Mouse (Mus musculus) ovary, postnatal 14 days (tissue): Measurements from ENCODE around the gene Ap2b1.
A peak's percentile ranks its signal among the peaks of the same experiment; 100 is the strongest.
"Not testable (repeated sequence)": the region's sequence is repeated elsewhere in the genome, so short reads cannot be mapped to it uniquely, and the experiment has no call there.

ENCODE experiments used
- DNase-seq: peaks from one replicate; pipeline ENCODE4 v3.0.0; 2022; ENCODE audit warnings: low spot score

Ap2b1 gene

GRCm38 (mm10) chr11:83298225-83299195, at the start of gene Ap2b1:
Gene Ap2b1, plus strand, starts transcription at chr11:83299024.
- peak; percentile 76 for DNase-seq

- not testable (repeated sequence) for DNase-seq
These were observed 41.6 kb upstream of the Ap2b1 start for GRCm38 (mm10) chr11:83257211-83257610.

GRCm38 (mm10) chr11:83262673-83263072, 36.2 kb upstream of the Ap2b1 start:
- DNase-seq = no peak

- DNase-seq = no peak
These were observed 35.7 kb upstream of the Ap2b1 start for GRCm38 (mm10) chr11:83263146-83263545.

- no peak for DNase-seq
These were observed 28.0 kb upstream of the Ap2b1 start for GRCm38 (mm10) chr11:83270842-83271150.

GRCm38 (mm10) chr11:83271151-83271950, 27.5 kb upstream of the Ap2b1 start:
- peak; percentile 59 for DNase-seq

GRCm38 (mm10) chr11:83271951-83272843, 26.6 kb upstream of the Ap2b1 start:
- DNase-seq = no peak

GRCm38 (mm10) chr11:83276251-83276650, 22.6 kb upstream of the Ap2b1 start:
- no peak for DNase-seq

GRCm38 (mm10) chr11:83279024-83279423, 19.8 kb upstream of the Ap2b1 start:
- no peak for DNase-seq

- no peak for DNase-seq
These were observed 19.1 kb upstream of the Ap2b1 start for GRCm38 (mm10) chr11:83279691-83280090.

GRCm38 (mm10) chr11:83282084-83282483, 16.7 kb upstream of the Ap2b1 start:
- no peak for DNase-seq

- DNase-seq = no peak
These were observed 13.2 kb upstream of the Ap2b1 start for GRCm38 (mm10) chr11:83285627-83286026.

- DNase-seq = no peak
These were observed 12.3 kb upstream of the Ap2b1 start, which contains the start of gene Slfn14 for GRCm38 (mm10) chr11:83286566-83286965. Gene Slfn14, minus strand, starts transcription at chr11:83286726.

GRCm38 (mm10) chr11:83289036-83289435, 9.8 kb upstream of the Ap2b1 start:
- DNase-seq = no peak

- no peak for DNase-seq
These were observed 9.2 kb upstream of the Ap2b1 start for GRCm38 (mm10) chr11:83289633-83290032.

- peak; percentile 87 for DNase-seq
These were observed 7.2 kb upstream of the Ap2b1 start for GRCm38 (mm10) chr11:83291375-83292250.

- no peak for DNase-seq
These were observed 6.6 kb upstream of the Ap2b1 start for GRCm38 (mm10) chr11:83292251-83292587.

GRCm38 (mm10) chr11:83293182-83293581, 5.6 kb upstream of the Ap2b1 start:
- no peak for DNase-seq

GRCm38 (mm10) chr11:83294133-83294532, 4.7 kb upstream of the Ap2b1 start:
- DNase-seq = no peak

- DNase-seq = no peak
These were observed 1.0 kb upstream of the Ap2b1 start for GRCm38 (mm10) chr11:83297816-83298215.

- DNase-seq = no peak
These were observed 900 bp downstream of the Ap2b1 start for GRCm38 (mm10) chr11:83299724-83300123.
